Mouse (Mus musculus) liver, embryonic 15.5 days (tissue): ENCODE data around the gene Rimklb. TPM values are rescaled to one million over a fixed set of nuclear protein-coding genes. Genes with fewer than 3 reads are reported as not detected.
"Not testable (repeated sequence)": the region's sequence is repeated elsewhere in the genome, so short reads cannot be mapped to it uniquely, and the experiment has no call there.

Experiments used
- ATAC-seq: fragments of 200-750 bp; cut with Nextera tagmentation; 2 replicates; pipeline ENCODE4 v1.8.0; 2017; ENCODE audit warnings: moderate number of reproducible peaks, mild to moderate bottlenecking, moderate library complexity; ENCODE audit not compliant: insufficient read depth
- H3K27ac ChIP-seq: fragments of 300-500 bp; sonication (generic); replicated peaks from 2 replicates; pipeline ENCODE4 v1.5.1; 2015; ENCODE audit warnings: mild to moderate bottlenecking, inconsistent platforms
- H3K27me3 ChIP-seq: fragments of 300-500 bp; sonication (generic); 2 replicates; pipeline ENCODE4 v1.6.1; 2015; ENCODE audit warnings: mild to moderate bottlenecking, inconsistent platforms
- H3K36me3 ChIP-seq: fragments of 300-500 bp; sonication (generic); replicated peaks from 2 replicates; pipeline ENCODE4 v1.6.1; 2015; ENCODE audit warnings: moderate library complexity, mild to moderate bottlenecking, inconsistent platforms
- H3K4me1 ChIP-seq: fragments of 300-500 bp; sonication (generic); replicated peaks from 2 replicates; pipeline ENCODE4 v1.6.1; 2015; ENCODE audit warnings: inconsistent platforms
- H3K4me2 ChIP-seq: fragments of 300-500 bp; sonication (generic); 2 replicates; pipeline ENCODE4 v1.6.1; 2015; ENCODE audit warnings: moderate library complexity, mild to moderate bottlenecking, inconsistent platforms
- H3K4me3 ChIP-seq: fragments of 300-500 bp; sonication (generic); replicated peaks from 2 replicates; pipeline ENCODE4 v1.5.1; 2015; ENCODE audit warnings: mild to moderate bottlenecking, inconsistent platforms
- H3K9ac ChIP-seq: fragments of 300-500 bp; sonication (generic); 2 replicates; pipeline ENCODE4 v1.6.1; 2015; ENCODE audit warnings: moderate library complexity, mild to moderate bottlenecking, inconsistent platforms
- H3K9me3 ChIP-seq: fragments of 300-500 bp; sonication (generic); replicated peaks from 2 replicates; pipeline ENCODE4 v1.6.1; 2016; ENCODE audit warnings: inconsistent platforms
- WGBS: fragments of 180-500 bp; shearing (Covaris S2); methylation state at CpG from one replicate; pipeline ENCODE4 v1.1.7; 2015; ENCODE audit warnings: mixed read lengths; ENCODE audit not compliant: insufficient replicate concordance; 5-methylcytosine and 5-hydroxymethylcytosine counted together
- polyA plus RNA-seq: library from polyadenylated mRNA; unstranded; fragments of >200 nt; fragmentation: Nextera tagmentation; extraction: Ambion mirVana; gene quantifications from 2 replicates; pipeline ENCODE4 v1.2.1, GENCODE M21; 2015

Gene Rimklb
- polyA plus RNA-seq, 1 experiment from 2014 or later, result 0.26 TPM

GRCm38 (mm10) chr6:122527596-122527995 lies 29.0 kb upstream of the Rimklb start:
- H3K9me3 ChIP-seq, result no peaks in the 10 kb centered on the region
- no peak overlapping the region for H3K27ac ChIP-seq
- no peaks in the 10 kb centered on the region for H3K4me1 ChIP-seq
- WGBS, result 13% methylated on average over 12 of the region's 12 CpGs
- no peak for ATAC-seq
- H3K4me3 ChIP-seq, result no peak overlapping the region
- H3K9ac ChIP-seq, result no peak overlapping the region
- H3K27me3 ChIP-seq, result peaks cover 13% of the 10 kb centered on the region
- H3K36me3 ChIP-seq, result no peaks in the 10 kb centered on the region
- H3K4me2 ChIP-seq, result no peak overlapping the region

GRCm38 (mm10) chr6:122523289-122523688 lies 24.7 kb upstream of the Rimklb start:
- Histone ChIP-seq H3K27ac (no peak overlapping the region), H3K9ac (no peak overlapping the region), H3K9me3 (no peaks in the 10 kb centered on the region), H3K4me1 (no peaks in the 10 kb centered on the region), H3K4me3 (no peak overlapping the region), H3K27me3 (peaks cover 9% of the 10 kb centered on the region), H3K36me3 (no peaks in the 10 kb centered on the region), H3K4me2 (no peak overlapping the region)
- ATAC-seq, result no peak
- WGBS, result 58% methylated on average over 8 of the region's 8 CpGs

- no peak overlapping the region for H3K9ac ChIP-seq
- H3K9me3 ChIP-seq, result no peaks in the 10 kb centered on the region
- 72% methylated on average over 9 of the region's 9 CpGs for WGBS
- ATAC-seq, result no peak
- H3K4me1 ChIP-seq, result no peaks in the 10 kb centered on the region
- no peak overlapping the region for H3K4me3 ChIP-seq
- no peaks in the 10 kb centered on the region for H3K36me3 ChIP-seq
- peaks cover 2% of the 10 kb centered on the region; the same call in 1 of the 2 replicates for H3K27me3 ChIP-seq
- no peak overlapping the region for H3K27ac ChIP-seq
- H3K4me2 ChIP-seq, result no peak overlapping the region
These were observed 24.0 kb upstream of the Rimklb start for GRCm38 (mm10) chr6:122522595-122522994.

GRCm38 (mm10) chr6:122519384-122519783 lies 20.8 kb upstream of the Rimklb start:
- no peak overlapping the region for H3K27ac ChIP-seq
- no peak for ATAC-seq
- 29% methylated on average over 2 of the region's 2 CpGs for WGBS

GRCm38 (mm10) chr6:122517668-122518067 lies 19.1 kb upstream of the Rimklb start:
- no peak overlapping the region for H3K9ac ChIP-seq
- WGBS, result 65% methylated on average over 1 of the region's 1 CpGs
- H3K4me3 ChIP-seq, result no peak overlapping the region
- no peaks in the 10 kb centered on the region; the same call in 1 of the 2 replicates for H3K27me3 ChIP-seq
- H3K36me3 ChIP-seq, result no peaks in the 10 kb centered on the region
- H3K9me3 ChIP-seq, result no peaks in the 10 kb centered on the region
- no peaks in the 10 kb centered on the region for H3K4me1 ChIP-seq
- no peak overlapping the region for H3K4me2 ChIP-seq
- no peak overlapping the region for H3K27ac ChIP-seq
- ATAC-seq, result no peak

More at GRCm38 (mm10) chr6:122519384-122519783, 20.8 kb upstream of the Rimklb start:
- Histone ChIP-seq H3K4me1 (no peaks in the 10 kb centered on the region), H3K27me3 (no peaks in the 10 kb centered on the region; the same call in 1 of the 2 replicates), H3K4me2 (no peak overlapping the region), H3K9me3 (no peaks in the 10 kb centered on the region), H3K4me3 (no peak overlapping the region), H3K9ac (no peak overlapping the region), H3K36me3 (no peaks in the 10 kb centered on the region)

GRCm38 (mm10) chr6:122515762-122516161 lies 17.2 kb upstream of the Rimklb start:
- not testable (repeated sequence) for H3K4me1 ChIP-seq, H3K27ac ChIP-seq, H3K4me2 ChIP-seq, H3K9me3 ChIP-seq, H3K36me3 ChIP-seq, H3K27me3 ChIP-seq, H3K9ac ChIP-seq, H3K4me3 ChIP-seq, ATAC-seq
- 42% methylated on average over 2 of the region's 2 CpGs for WGBS

GRCm38 (mm10) chr6:122514312-122514711 lies 15.8 kb upstream of the Rimklb start:
- Histone ChIP-seq H3K27me3 (no peaks in the 10 kb centered on the region), H3K27ac (no peak overlapping the region), H3K36me3 (no peaks in the 10 kb centered on the region), H3K9me3 (no peaks in the 10 kb centered on the region), H3K4me1 (no peaks in the 10 kb centered on the region), H3K4me3 (no peak overlapping the region), H3K4me2 (no peak overlapping the region), H3K9ac (no peak overlapping the region)
- ATAC-seq, result no peak
- WGBS, result 52% methylated on average over 3 of the region's 3 CpGs

- Histone ChIP-seq H3K4me3 (no peak overlapping the region), H3K9ac (no peak overlapping the region), H3K4me1 (no peaks in the 10 kb centered on the region), H3K36me3 (no peaks in the 10 kb centered on the region), H3K27me3 (no peaks in the 10 kb centered on the region), H3K4me2 (no peak overlapping the region), H3K9me3 (no peaks in the 10 kb centered on the region), H3K27ac (no peak overlapping the region)
- no peak for ATAC-seq
- WGBS, result 51% methylated on average over 12 of the region's 12 CpGs
These were observed 14.6 kb upstream of the Rimklb start for GRCm38 (mm10) chr6:122512914-122513878.

GRCm38 (mm10) chr6:122508494-122508893 lies 9.9 kb upstream of the Rimklb start:
- Histone ChIP-seq H3K9me3 (no peaks in the 10 kb centered on the region), H3K4me3 (no peak overlapping the region), H3K27me3 (no peaks in the 10 kb centered on the region), H3K27ac (no peak overlapping the region), H3K36me3 (no peaks in the 10 kb centered on the region), H3K4me1 (no peaks in the 10 kb centered on the region), H3K9ac (no peak overlapping the region), H3K4me2 (no peak overlapping the region)
- no peak for ATAC-seq
- 47% methylated on average over 8 of the region's 8 CpGs for WGBS

GRCm38 (mm10) chr6:122505545-122505944 lies 7.0 kb upstream of the Rimklb start, which contains the start of gene Mfap5:
Gene Mfap5 (plus strand): TSS chr6:122505845.
- no peak within 1 kb of the TSS for H3K4me2 ChIP-seq
- no peak within 1 kb of the TSS for H3K4me3 ChIP-seq
- H3K9ac ChIP-seq, result no peak within 1 kb of the TSS
- H3K27me3 ChIP-seq, result 0 out of 2 replicates have a peak, but pooled peaks cover 4% of the 10 kb centered on the region
- WGBS, result 57% methylated on average over 3 of the region's 3 CpGs
- ATAC-seq, result no peak
- H3K9me3 ChIP-seq, result no peaks in the 10 kb centered on the region
- no peaks in the 10 kb centered on the region for H3K36me3 ChIP-seq
- H3K27ac ChIP-seq, result no peak within 1 kb of the TSS
- H3K4me1 ChIP-seq, result no peaks in the 10 kb centered on the region

- ATAC-seq, result no peak
- no peak overlapping the region for H3K27ac ChIP-seq
- no peaks in the 10 kb centered on the region for H3K4me1 ChIP-seq
- H3K9me3 ChIP-seq, result no peaks in the 10 kb centered on the region
- H3K27me3 ChIP-seq, result 0 out of 2 replicates have a peak, but pooled peaks cover 4% of the 10 kb centered on the region
- 61% methylated on average over 4 of the region's 4 CpGs for WGBS
- no peak overlapping the region for H3K4me2 ChIP-seq
- H3K36me3 ChIP-seq, result no peaks in the 10 kb centered on the region
- no peak overlapping the region for H3K4me3 ChIP-seq
- H3K9ac ChIP-seq, result no peak overlapping the region
These were observed 6.5 kb upstream of the Rimklb start for GRCm38 (mm10) chr6:122505041-122505440.
